Mouse (Mus musculus) stomach, embryonic 14.5 days (tissue): ENCODE results near the gene Scgb1b18. TPM values are rescaled to one million over a fixed set of nuclear protein-coding genes. Genes with fewer than 3 reads are reported as not detected.
"Not testable (repeated sequence)": the region's sequence is repeated elsewhere in the genome, so short reads cannot be mapped to it uniquely, and the experiment has no call there.

Experiments used
- ATAC-seq: fragments of 200-750 bp; cut with Nextera tagmentation; 2 replicates; pipeline ENCODE4 v1.8.0; 2017; ENCODE audit warnings: low read depth, moderate TSS enrichment; ENCODE audit not compliant: insufficient number of reproducible peaks, insufficient read depth, low FRiP score
- H3K27ac ChIP-seq: fragments of 300-500 bp; sonication (generic); 2 replicates; pipeline ENCODE4 v1.5.1; 2014; ENCODE audit warnings: mild to moderate bottlenecking, low read length, moderate library complexity, mixed read lengths
- H3K27me3 ChIP-seq: fragments of 300-500 bp; sonication (generic); 2 replicates; pipeline ENCODE4 v1.6.1; 2014; ENCODE audit warnings: low read length, control low read depth, mixed read lengths; ENCODE audit not compliant: control insufficient read depth, insufficient read depth
- H3K36me3 ChIP-seq: fragments of 300-500 bp; sonication (generic); 2 replicates; pipeline ENCODE4 v1.6.1; 2014; ENCODE audit warnings: mild to moderate bottlenecking, control low read depth, low read length, moderate library complexity, mixed read lengths; ENCODE audit not compliant: control insufficient read depth, insufficient read depth
- H3K4me1 ChIP-seq: fragments of 300-500 bp; sonication (generic); 2 replicates; pipeline ENCODE4 v1.6.1; 2014; ENCODE audit warnings: low read length, control low read depth, mixed read lengths; ENCODE audit not compliant: control insufficient read depth, insufficient read depth
- H3K4me2 ChIP-seq: fragments of 300-500 bp; sonication (generic); replicated peaks from 2 replicates; pipeline ENCODE4 v1.6.1; 2014; ENCODE audit warnings: low read depth, low read length, control low read depth
- H3K4me3 ChIP-seq: fragments of 300-500 bp; sonication (generic); 2 replicates; pipeline ENCODE4 v1.5.1; 2014; ENCODE audit warnings: low read depth, low read length, control low read depth
- H3K9ac ChIP-seq: fragments of 300-500 bp; sonication (generic); replicated peaks from 2 replicates; pipeline ENCODE4 v1.6.1; 2014; ENCODE audit warnings: low read depth, mild to moderate bottlenecking, control low read depth, low read length, moderate library complexity, mixed read lengths
- H3K9me3 ChIP-seq: fragments of 300-500 bp; sonication (generic); 2 replicates; pipeline ENCODE4 v1.6.1; 2016; ENCODE audit warnings: low read depth, low read length, control low read depth; ENCODE audit not compliant: control insufficient read depth
- WGBS: fragments of 180-500 bp; shearing (Covaris S2); extraction: QIAGEN DNeasy Blood & Tissue Kit; methylation state at CpG from one replicate; pipeline ENCODE4 v1.1.7; 2014; 5-methylcytosine and 5-hydroxymethylcytosine counted together
- polyA plus RNA-seq: library from polyadenylated mRNA; unstranded; fragments of >200 nt; fragmentation: Nextera tagmentation; extraction: Ambion mirVana; gene quantifications from 2 replicates; pipeline ENCODE4 v1.2.1, GENCODE M21; 2014

Gene Scgb1b18
- polyA plus RNA-seq = not detected in 2 replicates

GRCm38 (mm10) chr7:33185268-33185667 lies at the start of gene Scgb1b18:
Gene Scgb1b18, plus strand, starts transcription at chr7:33185568.
- H3K4me3 ChIP-seq, H3K9me3 ChIP-seq, H3K27ac ChIP-seq, H3K4me1 ChIP-seq, H3K9ac ChIP-seq, H3K4me2 ChIP-seq, ATAC-seq, H3K36me3 ChIP-seq, H3K27me3 ChIP-seq: not testable (repeated sequence)
- no CpG with 5 or more reads among the region's 2 CpGs for WGBS

GRCm38 (mm10) chr7:33173764-33174163 lies 11.6 kb upstream of the Scgb1b18 start, which contains the start of gene Scgb2b18:
Gene Scgb2b18, minus strand, starts transcription at chr7:33173864.
- not testable (repeated sequence) for H3K27me3 ChIP-seq, ATAC-seq, H3K4me2 ChIP-seq, H3K36me3 ChIP-seq, H3K9me3 ChIP-seq, H3K4me3 ChIP-seq, H3K9ac ChIP-seq, H3K27ac ChIP-seq, H3K4me1 ChIP-seq
- WGBS = 93% methylated on average over 2 of the region's 2 CpGs

Other genes with a start within 250 kb of the Scgb1b18 start
- gene Scgb2b17, start 129.0 kb upstream of the Scgb1b18 start, polyA plus RNA-seq = not detected in 2 replicates
- not detected in 2 replicates for gene Scgb1b17, start 122.1 kb upstream of the Scgb1b18 start, polyA plus RNA-seq
- not detected in 2 replicates for gene Scgb2b18, start 11.7 kb upstream of the Scgb1b18 start, polyA plus RNA-seq
- gene Scgb2b19, start 94.8 kb downstream of the Scgb1b18 start, polyA plus RNA-seq = not detected in 2 replicates
- not detected in 2 replicates for gene Scgb1b19, start 101.7 kb downstream of the Scgb1b18 start, polyA plus RNA-seq
- gene Scgb2b20, start 180.8 kb downstream of the Scgb1b18 start, polyA plus RNA-seq = not detected in 2 replicates
- gene Scgb1b20, start 187.7 kb downstream of the Scgb1b18 start, polyA plus RNA-seq = not detected in 2 replicates